Mouse (Mus musculus): ENCODE measurements around the gene Atad3a. TPM values are rescaled to one million over a fixed set of nuclear protein-coding genes. Genes with fewer than 3 reads are reported as not detected.

Atad3a gene
- polyA plus RNA-seq, 1 experiment from 2014 or later = 88.9 TPM

DNA sequence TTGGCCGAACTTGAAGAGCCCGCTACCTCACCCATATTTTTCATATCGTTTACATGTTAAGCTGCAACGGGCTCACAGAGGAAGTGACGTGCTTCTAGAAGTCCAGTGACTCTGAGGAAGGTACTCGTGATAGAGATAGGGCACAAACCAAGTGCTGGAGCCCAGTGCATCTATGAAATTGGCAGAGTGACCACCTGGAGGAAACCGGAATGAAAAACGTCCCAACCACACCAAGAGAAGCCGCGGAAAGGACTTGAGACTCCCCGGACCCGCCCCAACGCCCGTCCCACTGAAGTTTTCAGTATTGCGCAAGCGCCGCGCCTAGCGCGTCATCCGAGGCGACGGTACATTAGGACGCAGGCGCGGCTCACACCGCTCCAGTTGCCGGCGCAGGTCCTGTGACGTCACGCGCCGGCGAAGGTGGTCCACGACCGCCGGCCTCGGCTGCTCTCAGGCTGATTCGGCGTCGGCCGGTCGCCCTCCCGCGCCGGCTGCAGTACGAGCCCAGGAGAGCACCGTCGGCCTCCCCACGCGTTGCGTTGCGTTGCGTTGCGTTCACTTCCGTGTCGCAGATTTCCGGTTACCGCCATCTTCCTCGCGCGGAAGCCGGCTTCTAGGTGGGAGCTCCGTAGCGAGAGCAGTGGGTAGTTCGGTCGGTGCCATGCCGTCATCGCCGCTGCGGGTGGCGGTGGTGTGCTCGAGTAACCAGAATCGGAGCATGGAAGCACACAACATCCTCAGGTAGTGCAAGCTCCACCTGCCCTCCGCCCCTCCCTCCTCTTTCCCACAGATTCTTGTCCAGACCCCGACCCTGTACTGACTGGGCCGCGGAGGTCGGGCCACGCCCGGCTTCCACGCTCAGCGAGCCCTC, 55.9 kb downstream of the Atad3a start, which contains the start of gene Ssu72:
Ssu72 (plus strand) TSS at position 80 of the 871 bp plus-strand sequence.
- Histone ChIP-seq H3K36me3 (no peaks in the 10 kb centered on the region), H3K4me2 (peak within 1 kb of the TSS; percentile 86), H3K9ac (peak within 1 kb of the TSS; percentile 92), H3K27ac (peak within 1 kb of the TSS; percentile 96), H3K27me3 (no peaks in the 10 kb centered on the region), H3K4me1 (replicated peaks) (peaks cover 15% of the 10 kb centered on the region), H3K4me3 (peak within 1 kb of the TSS; percentile 96), H3K9me3 (replicated peaks) (no peaks in the 10 kb centered on the region)
- peak; percentile 92 for ATAC-seq (replicated peaks; ENCODE audit: insufficient number of reproducible peaks, insufficient read depth, low FRiP score, low read depth)
- under 1% methylated on average over 83 of the region's 83 CpGs for WGBS

DNA sequence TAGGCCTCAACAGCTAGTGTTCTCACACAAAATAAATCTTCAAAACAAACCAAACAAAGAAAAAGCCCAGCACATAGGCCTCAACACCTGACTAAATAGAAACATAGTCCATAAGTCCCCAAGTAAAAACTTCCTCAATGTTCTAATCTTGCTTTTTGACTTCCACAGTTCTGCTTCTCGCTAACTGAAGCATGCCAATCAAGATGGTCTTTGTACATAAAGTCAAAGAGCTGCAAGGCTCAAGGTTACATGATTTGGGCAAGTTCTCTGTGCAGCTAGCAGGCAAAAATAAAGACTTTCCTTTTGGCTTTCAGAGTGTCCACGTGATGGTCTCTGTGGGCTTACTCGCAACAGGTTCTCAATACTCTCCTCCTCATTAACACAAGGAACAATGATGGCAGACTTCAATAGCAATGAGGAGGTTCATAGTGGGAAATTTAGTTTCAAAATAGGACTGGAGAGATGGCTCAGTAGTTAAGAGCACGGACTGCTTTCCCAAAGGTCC, 57.4 kb downstream of the Atad3a start:
- no peak for ATAC-seq (replicated peaks; ENCODE audit: insufficient number of reproducible peaks, insufficient read depth, low FRiP score, low read depth)
- Histone ChIP-seq H3K4me1 (replicated peaks) (peaks cover 15% of the 10 kb centered on the region), H3K9ac (no peak overlapping the region), H3K4me2 (no peak overlapping the region), H3K36me3 (no peaks in the 10 kb centered on the region), H3K27ac (no peak overlapping the region), H3K4me3 (no peak overlapping the region), H3K27me3 (no peaks in the 10 kb centered on the region), H3K9me3 (replicated peaks) (no peaks in the 10 kb centered on the region)
- 98% methylated on average over 4 of the region's 4 CpGs for WGBS

DNA sequence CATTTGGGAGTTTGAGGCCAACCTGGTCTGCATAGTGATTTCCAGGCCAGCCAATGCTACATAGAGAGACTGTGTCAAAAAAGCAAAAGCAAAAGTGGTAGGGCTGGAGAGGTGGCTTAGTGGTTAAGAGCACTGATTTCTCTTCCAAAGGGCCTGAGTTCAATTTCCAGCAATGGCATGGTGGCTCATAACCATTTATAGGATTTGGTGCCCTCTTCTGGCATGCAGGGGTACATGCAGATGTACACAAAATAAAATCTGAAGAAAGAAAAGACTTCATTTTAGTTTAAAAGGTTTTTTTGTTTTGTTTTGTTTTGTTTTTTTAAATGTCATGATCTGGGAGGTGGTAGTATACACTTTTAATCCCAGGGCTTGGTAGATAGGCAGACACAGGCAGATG, 60.5 kb downstream of the Atad3a start:
- peaks cover 8% of the 10 kb centered on the region; the same call in 1 of the 2 replicates for H3K4me1 ChIP-seq (replicated peaks)
- no peak for ATAC-seq (replicated peaks; ENCODE audit: insufficient number of reproducible peaks, insufficient read depth, low FRiP score, low read depth)

DNA sequence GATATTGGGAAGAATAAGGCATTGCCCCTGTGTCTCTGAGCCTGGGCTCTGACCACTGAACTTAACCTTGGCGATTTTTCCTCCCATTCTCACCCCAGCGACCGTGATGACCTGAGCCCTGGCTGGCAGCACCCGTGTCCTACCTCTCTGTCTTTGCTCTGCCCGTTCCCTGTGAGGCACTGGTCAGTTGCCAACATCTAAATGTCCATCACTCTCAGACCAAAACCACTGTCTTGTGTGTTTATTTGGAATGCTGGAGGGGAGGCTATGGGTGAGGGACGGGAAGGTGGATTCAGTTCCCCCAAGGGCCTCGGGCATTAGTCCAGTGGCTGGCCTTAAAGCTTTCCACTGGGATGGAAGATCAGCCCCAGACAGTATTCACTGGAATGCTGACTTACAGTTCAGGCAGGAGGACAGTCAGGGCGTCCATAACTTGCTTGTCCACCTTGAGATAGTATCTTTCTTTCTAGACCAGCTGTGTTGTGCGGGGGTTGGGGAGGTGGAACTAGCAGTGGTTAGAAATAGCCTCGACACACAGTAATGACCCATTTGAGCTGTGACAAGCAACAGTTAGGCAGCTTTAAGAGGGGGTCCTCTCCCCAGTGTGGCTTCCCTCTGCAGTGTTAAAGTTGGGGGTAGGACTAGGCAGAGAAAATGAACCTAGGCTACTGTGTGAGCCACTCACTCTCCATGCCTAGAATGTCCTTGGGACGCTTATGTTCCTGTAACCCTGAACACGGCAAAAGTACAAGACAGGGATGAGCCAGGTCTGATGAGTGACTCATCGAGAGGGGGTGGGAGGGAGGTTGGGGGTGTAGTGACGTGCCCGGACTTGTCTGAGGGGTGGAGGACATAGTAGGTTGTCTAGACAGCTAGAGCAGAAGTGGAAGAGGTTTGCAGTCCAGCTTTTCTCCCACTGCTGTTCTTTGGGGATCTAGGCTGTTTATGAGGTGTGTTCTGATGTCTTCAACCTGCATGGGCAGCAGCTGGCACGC, 64.3 kb downstream of the Atad3a start:
- Histone ChIP-seq H3K4me2 (no peak overlapping the region), H3K9me3 (replicated peaks) (no peaks in the 10 kb centered on the region), H3K27ac (no peak overlapping the region), H3K36me3 (no peaks in the 10 kb centered on the region), H3K27me3 (peaks cover 21% of the 10 kb centered on the region; the same call in 1 of the 2 replicates), H3K4me1 (replicated peaks) (peaks cover 17% of the 10 kb centered on the region), H3K9ac (no peak overlapping the region), H3K4me3 (no peak overlapping the region)
- 62% methylated on average over 16 of the region's 16 CpGs for WGBS
- no peak for ATAC-seq (replicated peaks; ENCODE audit: insufficient number of reproducible peaks, insufficient read depth, low FRiP score, low read depth)

More for the DNA sequence above, 60.5 kb downstream of the Atad3a start:
- H3K27ac ChIP-seq = no peak overlapping the region
- H3K9me3 ChIP-seq (replicated peaks) = no peaks in the 10 kb centered on the region
- no peak overlapping the region for H3K4me3 ChIP-seq
- H3K27me3 ChIP-seq = 0 out of 2 replicates have a peak, but pooled peaks cover 6% of the 10 kb centered on the region
- H3K9ac ChIP-seq = no peak overlapping the region
- no peaks in the 10 kb centered on the region for H3K36me3 ChIP-seq
- H3K4me2 ChIP-seq = no peak overlapping the region

DNA sequence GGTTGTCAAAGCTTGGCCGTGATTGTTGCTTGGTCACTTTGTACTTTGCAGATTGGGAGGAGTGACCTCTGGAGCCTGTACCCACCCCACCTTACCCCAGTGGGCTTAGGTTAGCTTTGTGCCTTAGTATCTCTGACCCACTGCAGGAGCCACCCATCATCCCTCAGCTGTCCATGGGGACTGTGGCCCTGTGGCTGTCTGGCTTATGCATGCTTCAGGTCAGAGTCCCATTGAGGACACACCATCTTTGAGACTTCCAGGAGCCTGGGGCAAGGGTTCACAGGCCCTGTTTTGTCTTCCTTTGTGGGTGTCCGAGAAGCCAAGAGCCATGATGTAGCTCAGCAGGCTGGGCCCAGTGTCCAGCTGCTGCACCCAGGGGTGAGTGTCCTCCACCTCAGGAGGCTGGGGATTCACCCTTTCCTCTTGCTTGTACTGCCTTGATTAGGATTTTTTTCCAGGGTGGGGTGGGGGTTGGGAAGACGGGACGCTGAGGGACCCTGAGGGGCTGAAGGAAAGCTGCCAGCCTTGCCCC, 65.3 kb downstream of the Atad3a start:
- no peak for ATAC-seq (replicated peaks; ENCODE audit: insufficient number of reproducible peaks, insufficient read depth, low FRiP score, low read depth)
- H3K27ac ChIP-seq = no peak overlapping the region
- H3K36me3 ChIP-seq = no peaks in the 10 kb centered on the region
- H3K27me3 ChIP-seq = peaks cover 24% of the 10 kb centered on the region; the same call in 1 of the 2 replicates
- H3K4me3 ChIP-seq = peak overlapping the region; percentile 74
- peaks cover 17% of the 10 kb centered on the region for H3K4me1 ChIP-seq (replicated peaks)
- H3K9ac ChIP-seq = peak overlapping the region; percentile 67; the same call in 1 of the 2 replicates
- H3K4me2 ChIP-seq = peak overlapping the region; percentile 99
- WGBS = 82% methylated on average over 4 of the region's 4 CpGs
- H3K9me3 ChIP-seq (replicated peaks) = no peaks in the 10 kb centered on the region

DNA sequence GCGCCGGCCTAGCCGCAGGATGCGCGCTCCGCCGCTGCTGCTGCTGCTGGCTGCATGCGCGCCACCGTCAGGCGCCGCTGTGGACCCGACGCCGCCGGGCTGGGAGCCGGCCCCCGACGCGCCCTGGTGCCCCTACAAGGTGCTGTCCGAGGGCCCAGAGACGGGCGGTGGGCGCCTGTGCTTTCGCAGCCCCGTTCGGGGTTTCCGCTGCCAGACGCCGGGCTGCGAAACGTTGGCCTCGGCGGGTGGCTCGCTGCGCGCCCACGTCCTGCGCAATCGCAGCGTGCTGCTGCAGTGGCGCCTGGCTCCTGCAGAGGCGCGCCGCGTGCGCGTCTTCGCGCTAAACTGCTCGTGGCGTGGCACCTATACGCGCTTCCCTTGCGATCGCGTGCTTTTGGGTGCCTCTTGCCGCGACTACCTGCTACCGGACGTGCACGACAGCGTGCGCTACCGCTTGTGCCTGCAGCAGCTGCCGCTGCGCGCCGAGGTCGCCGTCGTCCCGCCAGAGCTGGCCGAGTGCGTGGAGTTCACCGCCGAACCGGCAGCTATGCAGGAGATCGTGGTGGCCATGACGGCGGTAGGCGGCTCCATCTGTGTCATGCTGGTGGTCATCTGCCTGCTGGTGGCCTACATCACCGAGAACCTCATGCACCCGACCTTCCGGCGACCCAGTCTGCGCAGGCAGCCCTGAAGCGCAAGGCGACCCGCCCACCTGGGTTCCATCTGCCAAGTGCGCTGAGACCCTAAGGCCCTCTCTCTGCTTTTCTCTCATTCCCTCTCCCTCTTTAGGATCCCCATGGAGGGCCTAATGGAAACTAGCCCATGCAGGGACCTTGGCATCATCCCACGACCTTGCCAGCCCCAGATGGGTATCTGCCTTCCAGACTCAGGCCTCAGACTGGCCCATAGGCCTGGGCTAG, 66.2 kb downstream of the Atad3a start:
- peaks cover 24% of the 10 kb centered on the region; the same call in 1 of the 2 replicates for H3K27me3 ChIP-seq
- H3K27ac ChIP-seq = no peak overlapping the region; the same call in 1 of the 2 replicates
- peaks cover 17% of the 10 kb centered on the region for H3K4me1 ChIP-seq (replicated peaks)
- H3K36me3 ChIP-seq = no peaks in the 10 kb centered on the region
- peak; percentile 69 for ATAC-seq (replicated peaks; ENCODE audit: insufficient number of reproducible peaks, insufficient read depth, low FRiP score, low read depth)
- H3K9ac ChIP-seq = peak overlapping the region; percentile 67
- H3K9me3 ChIP-seq (replicated peaks) = no peaks in the 10 kb centered on the region
- 2% methylated on average over 88 of the region's 92 CpGs for WGBS
- peak overlapping the region; percentile 74 for H3K4me3 ChIP-seq
- H3K4me2 ChIP-seq = peak overlapping the region; percentile 99

DNA sequence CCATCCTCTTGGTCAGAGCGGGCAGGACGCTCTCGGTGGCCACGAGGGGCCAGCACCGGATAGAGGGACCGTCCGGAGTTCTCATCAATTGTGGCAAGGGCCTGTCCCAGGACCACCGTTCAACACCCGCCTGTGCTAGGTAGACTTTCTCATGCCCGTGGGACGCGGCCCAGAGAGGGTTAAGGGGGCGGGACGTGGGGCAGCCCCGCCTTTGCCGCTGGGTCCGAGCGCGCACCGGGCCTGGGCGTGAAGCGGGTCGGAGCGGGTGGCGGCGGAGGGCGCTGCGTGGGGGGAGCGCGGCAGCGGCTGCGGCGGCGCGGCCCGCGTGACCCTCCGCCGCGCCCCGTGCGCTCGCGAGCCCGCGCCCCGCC, 66.8 kb downstream of the Atad3a start, which contains the start of gene Fndc10:
Fndc10 (plus strand) TSS at position 232 of the 371 bp plus-strand sequence.
- under 1% methylated on average over 47 of the region's 47 CpGs for WGBS
- Histone ChIP-seq H3K4me2 (peak within 1 kb of the TSS; percentile 99), H3K4me1 (replicated peaks) (peaks cover 17% of the 10 kb centered on the region), H3K9me3 (replicated peaks) (no peaks in the 10 kb centered on the region), H3K27me3 (peaks cover 24% of the 10 kb centered on the region; the same call in 1 of the 2 replicates), H3K36me3 (no peaks in the 10 kb centered on the region), H3K27ac (no peak within 1 kb of the TSS; the same call in 1 of the 2 replicates), H3K4me3 (peak within 1 kb of the TSS; percentile 74), H3K9ac (peak within 1 kb of the TSS; percentile 67)
- peak; percentile 76 for ATAC-seq (replicated peaks; ENCODE audit: insufficient number of reproducible peaks, insufficient read depth, low FRiP score, low read depth)

DNA sequence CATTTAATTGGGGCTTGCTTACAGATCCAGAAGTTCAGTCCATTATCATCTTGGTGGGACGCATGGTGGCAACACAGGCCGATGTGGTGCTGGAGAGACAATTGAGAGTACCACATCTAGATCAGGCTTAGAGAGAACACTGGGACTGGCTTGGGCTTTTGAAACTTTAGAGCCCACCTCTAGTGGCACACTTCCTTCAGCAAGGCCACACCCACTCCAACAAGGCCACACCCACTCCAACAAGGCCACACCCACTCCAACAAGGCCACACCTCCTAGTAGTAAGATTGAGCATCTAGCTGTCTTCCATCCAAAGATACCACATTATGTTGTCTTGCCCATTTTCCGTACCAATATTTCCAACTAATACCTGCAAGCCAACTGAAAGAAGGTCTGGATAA, 68.5 kb downstream of the Atad3a start:
- H3K4me1 ChIP-seq (replicated peaks) = peaks cover 17% of the 10 kb centered on the region

More for the DNA sequence above, 68.5 kb downstream of the Atad3a start:
- Histone ChIP-seq H3K27me3 (peaks cover 24% of the 10 kb centered on the region; the same call in 1 of the 2 replicates), H3K9ac (no peak overlapping the region), H3K36me3 (no peaks in the 10 kb centered on the region), H3K4me2 (no peak overlapping the region), H3K9me3 (replicated peaks) (no peaks in the 10 kb centered on the region), H3K27ac (no peak overlapping the region), H3K4me3 (no peak overlapping the region)
- 97% methylated on average over 3 of the region's 3 CpGs for WGBS
- no peak for ATAC-seq (replicated peaks; ENCODE audit: insufficient number of reproducible peaks, insufficient read depth, low FRiP score, low read depth)

Measured in heart, embryonic 15.5 days (tissue).